Mouse (Mus musculus) lung, embryonic 15.5 days (tissue): Measurements from ENCODE around the gene Emid1. TPM values are rescaled to one million over a fixed set of nuclear protein-coding genes. Genes with fewer than 3 reads are reported as not detected.
A peak's percentile ranks its signal among the peaks of the same experiment; 100 is the strongest.

Source experiments
- ATAC-seq: fragments of 200-750 bp; cut with Nextera tagmentation; 2 replicates; pipeline ENCODE4 v1.8.0; 2017; ENCODE audit warnings: moderate number of reproducible peaks, borderline replicate concordance; ENCODE audit not compliant: low FRiP score, low TSS enrichment; ENCODE audit errors: extremely low read depth
- H3K27ac ChIP-seq: fragments of 300-500 bp; sonication (generic); 2 replicates; pipeline ENCODE4 v1.5.1; 2015; ENCODE audit warnings: moderate library complexity, mild to moderate bottlenecking, inconsistent platforms
- H3K27me3 ChIP-seq: fragments of 300-500 bp; sonication (generic); 2 replicates; pipeline ENCODE4 v1.6.1; 2015; ENCODE audit warnings: inconsistent platforms
- H3K36me3 ChIP-seq: fragments of 300-500 bp; sonication (generic); 2 replicates; pipeline ENCODE4 v1.6.1; 2015; ENCODE audit warnings: inconsistent platforms
- H3K4me1 ChIP-seq: fragments of 300-500 bp; sonication (generic); 2 replicates; pipeline ENCODE4 v1.6.1; 2015; ENCODE audit warnings: inconsistent platforms
- H3K4me2 ChIP-seq: fragments of 300-500 bp; sonication (generic); 2 replicates; pipeline ENCODE4 v1.6.1; 2015; ENCODE audit warnings: inconsistent platforms, mild to moderate bottlenecking, moderate library complexity
- H3K4me3 ChIP-seq: fragments of 300-500 bp; sonication (generic); 2 replicates; pipeline ENCODE4 v1.5.1; 2015; ENCODE audit warnings: mild to moderate bottlenecking, inconsistent platforms
- H3K9ac ChIP-seq: fragments of 300-500 bp; sonication (generic); 2 replicates; pipeline ENCODE4 v1.6.1; 2015; ENCODE audit warnings: inconsistent platforms
- H3K9me3 ChIP-seq: fragments of 300-500 bp; sonication (generic); 2 replicates; pipeline ENCODE4 v1.6.1; 2016; ENCODE audit warnings: inconsistent platforms
- WGBS: fragments of 180-500 bp; shearing (Covaris S2); methylation state at CpG from one replicate; pipeline ENCODE4 v1.1.7; 2015; 5-methylcytosine and 5-hydroxymethylcytosine counted together
- polyA plus RNA-seq: library from polyadenylated mRNA; unstranded; fragments of >200 nt; fragmentation: Nextera tagmentation; extraction: Ambion mirVana; gene quantifications from 2 replicates; pipeline ENCODE4 v1.2.1, GENCODE M21; 2015

Gene Emid1
- 54.3 and 55.6 TPM in 2 replicates for polyA plus RNA-seq

- H3K4me2 ChIP-seq, result peak within 1 kb of the TSS; percentile 83
- ATAC-seq, result peak; percentile 33; the same call in 1 of the 2 replicates
- H3K9me3 ChIP-seq, result no peaks in the 10 kb centered on the region
- 1% methylated on average over 23 of the region's 53 CpGs for WGBS
- peak within 1 kb of the TSS; percentile 29; the same call in 1 of the 2 replicates for H3K27ac ChIP-seq
- H3K36me3 ChIP-seq, result no peaks in the 10 kb centered on the region
- peak within 1 kb of the TSS; percentile 72 for H3K9ac ChIP-seq
- peak within 1 kb of the TSS; percentile 55 for H3K4me3 ChIP-seq
- H3K4me1 ChIP-seq, result peaks cover 59% of the 10 kb centered on the region
- H3K27me3 ChIP-seq, result no peaks in the 10 kb centered on the region
Observed at GRCm38 (mm10) chr11:5151680-5152337, at the start of gene Emid1. TSS of gene Emid1 (minus strand) at chr11:5152257.

GRCm38 (mm10) chr11:5199879-5200278 lies 47.8 kb upstream of the Emid1 start:
- Histone ChIP-seq H3K9ac (no peak overlapping the region), H3K4me1 (no peaks in the 10 kb centered on the region), H3K4me2 (no peak overlapping the region), H3K27ac (no peak overlapping the region), H3K27me3 (no peaks in the 10 kb centered on the region), H3K36me3 (0 out of 2 replicates have a peak, but pooled peaks cover 3% of the 10 kb centered on the region), H3K9me3 (no peaks in the 10 kb centered on the region), H3K4me3 (no peak overlapping the region)
- 74% methylated on average over 2 of the region's 2 CpGs for WGBS
- ATAC-seq, result no peak

GRCm38 (mm10) chr11:5197068-5197467 lies 45.0 kb upstream of the Emid1 start:
- Histone ChIP-seq H3K36me3 (0 out of 2 replicates have a peak, but pooled peaks cover 3% of the 10 kb centered on the region), H3K27me3 (no peaks in the 10 kb centered on the region), H3K9me3 (no peaks in the 10 kb centered on the region), H3K4me1 (peaks cover 8% of the 10 kb centered on the region), H3K9ac (no peak overlapping the region), H3K4me3 (no peak overlapping the region), H3K4me2 (no peak overlapping the region), H3K27ac (no peak overlapping the region)
- 72% methylated on average over 5 of the region's 5 CpGs for WGBS
- ATAC-seq, result no peak

GRCm38 (mm10) chr11:5196583-5196982 lies 44.5 kb upstream of the Emid1 start:
- no peak overlapping the region for H3K4me3 ChIP-seq
- WGBS, result 76% methylated on average over 7 of the region's 7 CpGs
- H3K27me3 ChIP-seq, result no peaks in the 10 kb centered on the region
- H3K36me3 ChIP-seq, result 0 out of 2 replicates have a peak, but pooled peaks cover 3% of the 10 kb centered on the region
- no peak overlapping the region for H3K27ac ChIP-seq
- no peaks in the 10 kb centered on the region for H3K9me3 ChIP-seq
- no peak for ATAC-seq
- no peak overlapping the region for H3K4me2 ChIP-seq
- H3K9ac ChIP-seq, result no peak overlapping the region
- peaks cover 13% of the 10 kb centered on the region for H3K4me1 ChIP-seq

- ATAC-seq, result no peak
- H3K4me2 ChIP-seq, result no peak overlapping the region
- 0 out of 2 replicates have a peak, but pooled peaks cover 3% of the 10 kb centered on the region for H3K36me3 ChIP-seq
- H3K27ac ChIP-seq, result no peak overlapping the region
- peaks cover 20% of the 10 kb centered on the region for H3K4me1 ChIP-seq
- H3K9ac ChIP-seq, result no peak overlapping the region
- H3K27me3 ChIP-seq, result no peaks in the 10 kb centered on the region
- no peak overlapping the region for H3K4me3 ChIP-seq
- no peaks in the 10 kb centered on the region for H3K9me3 ChIP-seq
- WGBS, result 50% methylated on average over 1 of the region's 1 CpGs
Observed at GRCm38 (mm10) chr11:5193576-5193881, 41.5 kb upstream of the Emid1 start.

- peaks cover 20% of the 10 kb centered on the region for H3K4me1 ChIP-seq
- H3K9ac ChIP-seq, result no peak overlapping the region
- no peak overlapping the region for H3K4me3 ChIP-seq
- no peak for ATAC-seq
- no peak overlapping the region for H3K27ac ChIP-seq
- no peak overlapping the region for H3K4me2 ChIP-seq
- H3K36me3 ChIP-seq, result 0 out of 2 replicates have a peak, but pooled peaks cover 3% of the 10 kb centered on the region
- H3K9me3 ChIP-seq, result no peaks in the 10 kb centered on the region
- no peaks in the 10 kb centered on the region for H3K27me3 ChIP-seq
- 81% methylated on average over 8 of the region's 8 CpGs for WGBS
Observed at GRCm38 (mm10) chr11:5192840-5193575, 41.0 kb upstream of the Emid1 start.

DNA sequence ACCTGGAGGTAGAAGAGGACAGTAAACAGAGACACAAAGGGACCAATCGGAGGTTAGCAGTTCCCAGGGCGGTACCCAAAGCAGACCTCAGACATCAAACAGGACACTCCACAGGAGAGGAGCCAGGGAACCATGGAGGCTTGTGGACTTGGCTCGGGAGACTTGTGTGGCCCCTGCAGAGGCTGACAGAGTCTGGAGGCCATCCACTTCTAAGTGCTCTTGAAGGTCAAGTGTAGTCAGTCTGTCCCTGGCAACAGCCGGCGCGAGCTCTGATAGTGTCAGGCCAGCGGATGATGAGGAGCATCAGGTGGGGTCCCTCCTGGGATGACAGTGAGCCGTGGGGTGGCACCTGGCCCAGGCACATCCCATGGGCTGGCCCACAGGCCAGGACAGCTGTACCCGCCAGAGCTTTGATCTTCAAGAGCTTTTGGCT lies 40.0 kb upstream of the Emid1 start:
- WGBS, result 40% methylated on average over 9 of the region's 9 CpGs
- Histone ChIP-seq H3K36me3 (0 out of 2 replicates have a peak, but pooled peaks cover 3% of the 10 kb centered on the region), H3K27me3 (no peaks in the 10 kb centered on the region), H3K9me3 (no peaks in the 10 kb centered on the region), H3K9ac (no peak overlapping the region), H3K27ac (no peak overlapping the region), H3K4me1 (peaks cover 20% of the 10 kb centered on the region), H3K4me3 (no peak overlapping the region), H3K4me2 (no peak overlapping the region)
- no peak; the same call in 1 of the 2 replicates for ATAC-seq

- WGBS, result 49% methylated on average over 9 of the region's 9 CpGs
- no peak for ATAC-seq
- Histone ChIP-seq H3K36me3 (no peaks in the 10 kb centered on the region), H3K4me3 (no peak overlapping the region), H3K9ac (no peak overlapping the region), H3K9me3 (no peaks in the 10 kb centered on the region), H3K4me2 (no peak overlapping the region), H3K4me1 (peaks cover 21% of the 10 kb centered on the region), H3K27ac (no peak overlapping the region), H3K27me3 (no peaks in the 10 kb centered on the region)
Observed at GRCm38 (mm10) chr11:5189239-5189933, 37.3 kb upstream of the Emid1 start.

DNA sequence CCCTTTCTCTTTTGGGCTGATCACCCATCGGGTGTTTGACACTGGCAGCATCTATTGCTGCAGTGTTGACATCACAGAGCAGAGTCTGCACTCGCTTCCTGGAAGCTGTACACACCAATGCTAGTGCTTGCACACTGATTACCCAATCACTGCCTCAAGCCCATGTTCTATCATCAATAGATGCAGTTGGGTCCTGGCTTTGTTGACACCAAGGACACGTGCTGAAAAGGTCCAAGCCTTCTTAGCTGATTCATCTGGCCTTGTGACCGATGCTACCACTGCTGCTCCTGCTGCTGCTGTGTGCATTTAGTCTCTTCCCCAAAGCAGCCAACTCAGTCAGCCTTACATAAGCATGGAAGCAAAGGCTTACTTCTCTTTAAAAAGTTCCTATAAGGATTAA lies 36.1 kb upstream of the Emid1 start:
- 79% methylated on average over 4 of the region's 4 CpGs for WGBS

DNA sequence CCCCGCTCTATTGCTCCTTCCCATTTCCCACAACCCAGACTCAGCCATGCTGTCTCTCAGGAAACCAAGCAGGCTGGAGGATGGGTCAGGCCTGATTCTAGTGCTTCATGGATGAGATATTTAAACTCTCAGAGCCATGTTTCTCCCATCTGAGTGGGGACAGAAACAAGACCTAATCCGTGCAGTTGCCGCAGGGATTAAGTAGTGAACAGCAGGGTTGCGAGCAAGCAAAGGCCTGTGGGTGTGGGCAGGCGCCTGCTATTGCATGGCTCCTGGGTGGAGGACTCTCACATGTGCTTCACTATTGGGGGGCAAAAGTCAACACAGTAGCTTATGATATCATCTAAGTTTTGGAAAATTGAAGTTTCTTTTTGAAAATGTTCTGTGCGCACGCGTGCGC lies 32.8 kb upstream of the Emid1 start:
- no peaks in the 10 kb centered on the region for H3K36me3 ChIP-seq
- peaks cover 14% of the 10 kb centered on the region for H3K4me1 ChIP-seq

More for the DNA sequence above, 36.1 kb upstream of the Emid1 start:
- no peak for ATAC-seq
- Histone ChIP-seq H3K9me3 (no peaks in the 10 kb centered on the region), H3K4me3 (no peak overlapping the region), H3K36me3 (no peaks in the 10 kb centered on the region), H3K27me3 (no peaks in the 10 kb centered on the region), H3K27ac (no peak overlapping the region), H3K4me1 (peaks cover 25% of the 10 kb centered on the region), H3K9ac (no peak overlapping the region), H3K4me2 (no peak overlapping the region)

DNA sequence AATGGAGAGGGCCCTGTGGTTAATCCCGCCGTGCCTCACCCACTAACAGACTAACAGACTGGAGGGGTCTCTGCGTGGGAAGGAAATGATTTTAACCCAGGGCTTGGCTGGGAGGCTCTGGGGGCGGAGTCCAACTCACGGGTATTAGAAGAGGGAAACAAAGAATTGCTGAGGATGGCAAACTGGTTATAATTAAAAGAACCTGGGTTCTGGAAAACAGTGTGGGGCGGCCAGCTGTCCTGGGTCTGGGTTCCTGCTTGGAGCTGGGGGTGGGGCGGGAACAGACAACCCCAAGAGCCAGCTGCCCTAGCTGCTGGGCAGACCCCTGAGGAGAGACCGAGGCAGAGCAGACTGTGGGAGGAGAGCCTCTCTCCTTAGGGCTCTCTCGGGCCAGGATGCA lies 32.2 kb upstream of the Emid1 start:
- ATAC-seq, result no peak
- WGBS, result 40% methylated on average over 9 of the region's 9 CpGs
- H3K4me3 ChIP-seq, result no peak overlapping the region

More for the DNA sequence above, 32.8 kb upstream of the Emid1 start:
- no peak overlapping the region for H3K4me3 ChIP-seq
- H3K4me2 ChIP-seq, result no peak overlapping the region
- 89% methylated on average over 9 of the region's 9 CpGs for WGBS
- no peak overlapping the region for H3K9ac ChIP-seq
- no peaks in the 10 kb centered on the region for H3K27me3 ChIP-seq
- H3K9me3 ChIP-seq, result no peaks in the 10 kb centered on the region
- H3K27ac ChIP-seq, result no peak overlapping the region
- no peak for ATAC-seq

GRCm38 (mm10) chr11:5182870-5183269 lies 30.8 kb upstream of the Emid1 start:
- no peaks in the 10 kb centered on the region for H3K27me3 ChIP-seq
- no peak for ATAC-seq
- WGBS, result 68% methylated on average over 4 of the region's 4 CpGs
- H3K9me3 ChIP-seq, result no peaks in the 10 kb centered on the region
- no peak overlapping the region for H3K4me3 ChIP-seq
- no peak overlapping the region for H3K9ac ChIP-seq
- H3K4me1 ChIP-seq, result peaks cover 8% of the 10 kb centered on the region
- no peak overlapping the region for H3K4me2 ChIP-seq
- H3K36me3 ChIP-seq, result no peaks in the 10 kb centered on the region
- no peak overlapping the region for H3K27ac ChIP-seq

More for the DNA sequence above, 32.2 kb upstream of the Emid1 start:
- H3K27ac ChIP-seq, result no peak overlapping the region
- no peaks in the 10 kb centered on the region for H3K36me3 ChIP-seq
- H3K4me1 ChIP-seq, result peaks cover 8% of the 10 kb centered on the region
- no peak overlapping the region for H3K4me2 ChIP-seq
- H3K9ac ChIP-seq, result no peak overlapping the region
- no peaks in the 10 kb centered on the region for H3K9me3 ChIP-seq
- H3K27me3 ChIP-seq, result no peaks in the 10 kb centered on the region
